Mouse (Mus musculus) C2C12 (cell line): ENCODE results near the gene Rhd. TPM values are rescaled to one million over a fixed set of nuclear protein-coding genes. Genes with fewer than 3 reads are reported as not detected.

Source experiments
- H3K27me3 ChIP-seq: one replicate; pipeline ENCODE4 v1.6.1; 2011; ENCODE audit not compliant: control insufficient read depth, insufficient read depth, insufficient read length
- H3K36me3 ChIP-seq: one replicate; pipeline ENCODE4 v1.6.1; 2011; ENCODE audit not compliant: control insufficient read depth, insufficient read depth
- H3K4me3 ChIP-seq: one replicate; pipeline ENCODE4 v1.5.1; 2011; ENCODE audit warnings: mild to moderate bottlenecking, control low read depth; ENCODE audit not compliant: poor library complexity, insufficient read depth, severe bottlenecking
- H3K79me2 ChIP-seq: one replicate; pipeline ENCODE4 v1.6.1; 2011; ENCODE audit not compliant: control insufficient read depth, insufficient read depth
- H3K79me3 ChIP-seq: one replicate; pipeline ENCODE4 v1.6.1; 2011; ENCODE audit warnings: low read depth, control low read depth
- H3ac ChIP-seq: one replicate; pipeline ENCODE3; 2011; ENCODE audit warnings: low read depth; ENCODE audit not compliant: control insufficient read depth, insufficient read length
- CEBPB ChIP-seq: IDR thresholded peaks from one replicate; pipeline ENCODE4 v1.6.1; 2011; ENCODE audit warnings: low read depth, mild to moderate bottlenecking, control low read depth, moderate library complexity
- CTCF ChIP-seq: IDR thresholded peaks from one replicate; pipeline ENCODE4 v1.5.1; 2011; ENCODE audit not compliant: control insufficient read depth, insufficient read depth, insufficient read length
- FOSL1 ChIP-seq: IDR thresholded peaks from one replicate; pipeline ENCODE4 v1.8.0; 2011; ENCODE audit warnings: mild to moderate bottlenecking, low read length; ENCODE audit not compliant: poor library complexity, insufficient read depth, severe bottlenecking
- MAX ChIP-seq: IDR thresholded peaks from one replicate; pipeline ENCODE4 v1.6.1; 2011; ENCODE audit warnings: mild to moderate bottlenecking, control low read depth
- MYOD1 ChIP-seq: IDR thresholded peaks from one replicate; pipeline ENCODE4 v1.6.1; 2011; ENCODE audit warnings: low read depth; ENCODE audit not compliant: control insufficient read depth, insufficient read length
- MYOG ChIP-seq: IDR thresholded peaks from one replicate; pipeline ENCODE4 v1.6.1; 2011; ENCODE audit not compliant: control insufficient read depth, insufficient read length; ENCODE audit errors: extremely low read depth
- USF1 ChIP-seq: IDR thresholded peaks from one replicate; pipeline ENCODE4 v1.6.1; 2011; ENCODE audit warnings: low read depth, mild to moderate bottlenecking, control low read depth, moderate library complexity
- polyA plus RNA-seq: library from polyadenylated mRNA; unstranded; fragments of >200 nt; fragmentation: generic; extraction: Trizol; gene quantifications from one replicate; pipeline ENCODE4 v1.2.1, GENCODE M21; 2012; ENCODE audit warnings: missing spikeins

The Rhd gene
- polyA plus RNA-seq, 1 experiment: 0.14 TPM

GRCm38 (mm10) chr4:134922111-134922924, 58.0 kb downstream of the Rhd start:
- no peaks in the 10 kb centered on the region for H3K27me3 ChIP-seq
- H3K79me2 ChIP-seq: peaks cover 37% of the 10 kb centered on the region
- peak overlapping the region; percentile 45 for H3K4me3 ChIP-seq
- TF ChIP-seq CTCF (no peak), CEBPB (no peak), MYOD1 (no peak), USF1 (no peak), MYOG (no peak), FOSL1 (no peak), MAX (no peak)
- H3K36me3 ChIP-seq: peaks cover 32% of the 10 kb centered on the region
- H3ac ChIP-seq: peak overlapping the region; percentile 33
- H3K79me3 ChIP-seq: peaks cover 33% of the 10 kb centered on the region

DNA sequence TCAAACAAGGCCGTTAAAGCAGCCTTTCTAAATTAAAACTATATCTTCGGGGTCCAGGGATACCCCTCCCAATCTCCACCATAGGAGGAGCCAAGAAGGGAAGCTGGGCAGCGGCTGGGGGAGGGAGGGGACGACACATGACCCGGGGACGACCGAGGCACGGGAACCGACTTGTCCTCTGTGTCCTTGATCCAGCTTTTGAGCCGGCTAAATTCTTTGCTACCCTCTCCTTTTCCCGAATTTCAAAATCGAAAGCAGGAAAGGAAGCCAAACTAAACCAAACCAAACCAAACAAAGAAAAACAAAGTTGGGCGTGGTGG, 58.5 kb downstream of the Rhd start:
- Histone ChIP-seq H3ac (peak overlapping the region; percentile 68), H3K79me3 (peaks cover 33% of the 10 kb centered on the region), H3K36me3 (peaks cover 38% of the 10 kb centered on the region), H3K4me3 (peak overlapping the region; percentile 45), H3K27me3 (no peaks in the 10 kb centered on the region), H3K79me2 (peaks cover 37% of the 10 kb centered on the region)
- TF ChIP-seq MYOG (no peak), USF1 (no peak), FOSL1 (no peak)

- TF ChIP-seq CEBPB (no peak), USF1 (no peak), FOSL1 (no peak), CTCF (no peak), MYOG (no peak), MAX (no peak), MYOD1 (no peak)
- H3K36me3 ChIP-seq: peaks cover 43% of the 10 kb centered on the region
- H3ac ChIP-seq: peak within 1 kb of the TSS; percentile 81
- peaks cover 37% of the 10 kb centered on the region for H3K79me2 ChIP-seq
- H3K27me3 ChIP-seq: no peaks in the 10 kb centered on the region
- H3K79me3 ChIP-seq: peaks cover 33% of the 10 kb centered on the region
- peak within 1 kb of the TSS; percentile 87 for H3K4me3 ChIP-seq
These were observed 59.1 kb downstream of the Rhd start, which contains the start of gene Rsrp1 for GRCm38 (mm10) chr4:134923258-134924018. Gene Rsrp1, plus strand, starts transcription at chr4:134923592.

DNA sequence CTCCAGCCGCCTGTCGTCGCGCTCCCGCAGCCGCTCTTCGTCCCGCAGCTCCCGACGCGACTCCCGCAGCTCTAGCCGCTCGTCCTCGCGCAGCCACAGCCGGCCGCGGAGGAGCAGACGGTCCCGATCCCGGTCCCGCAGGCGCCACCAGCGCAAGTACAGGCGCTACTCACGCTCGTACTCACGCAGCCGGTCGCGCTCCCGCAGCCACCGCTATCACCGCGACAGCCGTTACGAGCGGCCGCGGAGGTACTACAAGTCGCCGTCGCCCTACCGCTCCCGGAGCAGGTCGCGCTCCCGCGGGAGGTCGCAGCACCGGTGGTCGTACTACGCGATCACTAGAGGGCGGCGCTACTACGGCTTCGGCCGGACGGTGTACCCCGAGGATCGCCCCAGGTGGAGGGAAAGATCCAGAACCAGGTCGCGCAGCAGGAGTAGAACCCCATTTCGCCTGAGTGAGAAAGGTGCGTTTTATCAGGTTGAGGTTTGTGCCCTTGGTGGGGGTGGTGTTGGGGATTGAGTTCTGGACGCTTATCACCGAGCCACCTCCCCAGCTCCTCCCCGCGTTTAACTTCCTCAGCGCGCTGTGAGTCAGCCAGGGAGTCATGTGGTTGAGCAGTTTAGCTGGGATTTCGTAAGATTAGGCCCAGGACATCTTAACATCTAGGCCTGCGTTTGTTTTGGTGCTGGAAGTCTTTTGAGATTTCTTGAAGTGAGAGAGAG, 59.8 kb downstream of the Rhd start:
- peak overlapping the region; percentile 87 for H3K4me3 ChIP-seq
- H3ac ChIP-seq: peak overlapping the region; percentile 81
- TF ChIP-seq MAX (peak; percentile 68), CEBPB (peak; percentile 90), MYOG (no peak), FOSL1 (no peak), CTCF (no peak), USF1 (peak; percentile 78), MYOD1 (no peak)
- H3K79me2 ChIP-seq: peaks cover 37% of the 10 kb centered on the region
- H3K79me3 ChIP-seq: peaks cover 33% of the 10 kb centered on the region
- H3K27me3 ChIP-seq: no peaks in the 10 kb centered on the region
- H3K36me3 ChIP-seq: peaks cover 49% of the 10 kb centered on the region

GRCm38 (mm10) chr4:134925206-134925605, 60.9 kb downstream of the Rhd start:
- no peaks in the 10 kb centered on the region for H3K27me3 ChIP-seq
- peaks cover 37% of the 10 kb centered on the region for H3K79me2 ChIP-seq
- TF ChIP-seq CTCF: no peak
- TF ChIP-seq FOSL1: no peak
- TF ChIP-seq MYOD1: no peak
- no peak for TF ChIP-seq USF1
- TF ChIP-seq MYOG: no peak
- no peak for TF ChIP-seq MAX
- TF ChIP-seq CEBPB: no peak
- peak overlapping the region; percentile 87 for H3K4me3 ChIP-seq
- peaks cover 33% of the 10 kb centered on the region for H3K79me3 ChIP-seq
- peaks cover 53% of the 10 kb centered on the region for H3K36me3 ChIP-seq
- H3ac ChIP-seq: peak overlapping the region; percentile 72
